Mouse (Mus musculus): ENCODE data around the gene Adssl1. TPM values are rescaled to one million over a fixed set of nuclear protein-coding genes. Genes with fewer than 3 reads are reported as not detected.

Gene Adssl1
- polyA plus RNA-seq, 1 experiment from 2014 or later, result 14.7 TPM

DNA sequence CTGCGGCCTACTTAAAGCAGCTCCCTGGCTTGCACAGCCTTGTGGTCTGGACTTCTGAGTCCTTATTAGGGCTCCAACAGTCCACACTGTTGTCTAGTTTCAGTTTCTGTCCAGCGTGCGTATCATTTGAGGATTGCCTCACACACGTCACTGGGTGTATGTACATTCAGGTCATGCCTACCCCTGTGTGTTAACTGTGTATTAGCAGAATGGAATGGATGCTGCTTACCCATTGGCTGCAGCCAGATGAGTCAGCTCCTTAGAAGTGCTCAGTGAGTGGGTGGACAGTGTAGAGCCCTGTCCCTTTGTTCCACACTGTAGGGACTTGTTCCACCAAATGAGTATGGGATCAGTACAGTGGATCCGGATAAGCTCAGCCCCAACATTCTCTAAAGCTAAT lies 28.2 kb downstream of the Adssl1 start:
- Histone ChIP-seq H3K36me3 (peaks cover 63% of the 10 kb centered on the region), H3K4me3 (no peak overlapping the region), H3K9me3 (no peaks in the 10 kb centered on the region), H3K27ac (no peak overlapping the region), H3K27me3 (no peaks in the 10 kb centered on the region), H3K4me1 (peaks cover 16% of the 10 kb centered on the region), H3K4me2 (replicated peaks) (no peak overlapping the region), H3K9ac (no peak overlapping the region)
- 95% methylated on average over 5 of the region's 5 CpGs for WGBS
- ATAC-seq (ENCODE audit: low FRiP score, low read depth), result no peak

DNA sequence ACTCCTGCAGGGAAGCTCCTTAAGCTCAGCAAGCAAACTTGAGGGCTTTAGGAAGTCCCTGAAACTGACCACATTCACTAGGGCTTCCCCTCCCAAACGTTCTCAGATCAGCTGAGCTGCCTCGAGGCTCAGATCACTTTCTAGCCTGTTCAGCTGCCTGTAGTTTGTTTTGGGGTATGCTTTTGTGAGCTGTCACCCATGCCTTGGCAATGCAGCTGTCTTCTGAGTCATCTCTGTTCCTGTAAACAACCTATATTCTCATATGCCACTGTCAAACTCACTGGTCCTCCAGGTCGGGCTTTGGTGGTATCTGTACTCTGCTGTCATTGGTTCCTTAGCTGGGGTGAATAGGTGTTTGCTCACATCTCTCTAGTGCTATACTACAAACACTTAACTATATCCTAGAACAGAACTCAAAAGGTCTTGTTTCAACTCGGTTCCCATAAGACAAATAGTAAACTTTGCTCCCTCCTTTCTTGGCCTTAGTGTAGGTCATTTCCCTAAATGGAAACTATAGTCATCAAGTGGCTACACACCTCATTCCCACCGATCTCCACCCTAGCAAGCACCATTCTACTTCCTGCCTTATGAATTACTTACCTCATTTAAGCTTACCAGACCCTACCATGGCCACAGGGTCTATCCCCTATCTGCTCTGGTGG lies 32.1 kb downstream of the Adssl1 start:
- H3K9ac ChIP-seq, result no peak overlapping the region
- no peaks in the 10 kb centered on the region for H3K9me3 ChIP-seq
- H3K27ac ChIP-seq, result no peak overlapping the region
- 0 out of 2 replicates have a peak, but pooled peaks cover 5% of the 10 kb centered on the region for H3K4me1 ChIP-seq
- 79% methylated on average over 5 of the region's 5 CpGs for WGBS
- no peak overlapping the region for H3K4me2 ChIP-seq (replicated peaks)
- no peak for ATAC-seq (ENCODE audit: low FRiP score, low read depth)
- H3K27me3 ChIP-seq, result no peaks in the 10 kb centered on the region
- peaks cover 99% of the 10 kb centered on the region for H3K36me3 ChIP-seq
- H3K4me3 ChIP-seq, result no peak overlapping the region

DNA sequence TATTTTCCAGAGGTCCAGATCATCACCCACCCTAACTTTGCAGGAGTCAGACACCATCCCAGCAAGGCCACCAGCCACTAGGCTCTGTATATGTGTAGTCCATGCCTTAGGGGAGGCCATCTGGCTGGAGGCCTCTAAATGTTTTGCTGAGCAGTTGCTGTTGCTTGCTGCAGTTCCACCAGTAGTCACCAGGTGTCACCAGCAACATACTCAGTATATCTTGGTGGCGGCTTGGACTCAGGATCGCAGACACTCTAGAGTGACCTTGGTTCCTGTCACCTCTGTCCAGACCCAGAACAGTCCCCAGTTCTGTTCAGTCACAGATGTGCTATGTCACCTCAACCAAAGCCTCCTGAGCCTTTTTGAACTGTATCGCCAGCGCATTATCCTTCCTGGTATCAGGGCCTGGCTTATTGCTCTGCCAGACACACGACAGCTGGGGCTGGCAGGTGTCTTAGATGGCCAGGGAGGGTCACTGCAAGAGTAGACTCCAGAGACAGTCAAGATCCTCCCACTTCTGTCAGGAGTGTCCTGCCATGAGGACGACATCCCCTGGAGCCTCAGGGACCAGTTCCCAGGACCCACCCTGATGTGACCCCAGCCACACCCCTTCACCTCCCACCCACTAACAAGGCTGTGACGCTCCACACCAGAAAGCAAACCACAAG lies 33.4 kb downstream of the Adssl1 start:
- Histone ChIP-seq H3K4me1 (0 out of 2 replicates have a peak, but pooled peaks cover 5% of the 10 kb centered on the region), H3K4me2 (replicated peaks) (no peak overlapping the region), H3K27me3 (no peaks in the 10 kb centered on the region), H3K36me3 (peaks cover 99% of the 10 kb centered on the region), H3K4me3 (no peak overlapping the region), H3K9me3 (no peaks in the 10 kb centered on the region), H3K9ac (no peak overlapping the region), H3K27ac (no peak overlapping the region)
- ATAC-seq (ENCODE audit: low FRiP score, low read depth), result peak; percentile 45
- WGBS, result 57% methylated on average over 7 of the region's 7 CpGs

DNA sequence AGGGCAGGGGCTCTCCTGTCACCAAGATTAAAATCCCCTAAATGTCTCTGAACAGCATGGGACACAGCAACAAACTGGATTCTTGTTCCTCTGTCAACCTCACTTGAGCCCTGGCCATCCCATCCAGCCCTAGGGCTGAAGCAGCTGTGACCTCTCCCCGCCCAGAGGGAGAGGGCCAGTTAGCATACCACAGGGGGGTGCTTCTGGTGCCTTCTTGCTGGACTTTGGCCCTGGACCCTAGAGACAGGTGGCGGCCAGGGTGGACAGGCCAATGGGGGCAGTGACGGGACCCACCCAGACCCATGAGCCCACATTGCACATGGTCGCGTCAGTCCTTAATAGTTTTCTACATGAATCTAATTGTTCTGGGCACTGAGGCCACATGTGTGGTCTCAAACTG lies 34.2 kb downstream of the Adssl1 start:
- ATAC-seq (ENCODE audit: low FRiP score, low read depth), result no peak
- Histone ChIP-seq H3K9me3 (no peaks in the 10 kb centered on the region), H3K36me3 (peaks cover 99% of the 10 kb centered on the region), H3K4me1 (0 out of 2 replicates have a peak, but pooled peaks cover 5% of the 10 kb centered on the region), H3K9ac (no peak overlapping the region), H3K27ac (no peak overlapping the region), H3K27me3 (no peaks in the 10 kb centered on the region), H3K4me2 (replicated peaks) (no peak overlapping the region), H3K4me3 (no peak overlapping the region)
- 88% methylated on average over 5 of the region's 5 CpGs for WGBS

DNA sequence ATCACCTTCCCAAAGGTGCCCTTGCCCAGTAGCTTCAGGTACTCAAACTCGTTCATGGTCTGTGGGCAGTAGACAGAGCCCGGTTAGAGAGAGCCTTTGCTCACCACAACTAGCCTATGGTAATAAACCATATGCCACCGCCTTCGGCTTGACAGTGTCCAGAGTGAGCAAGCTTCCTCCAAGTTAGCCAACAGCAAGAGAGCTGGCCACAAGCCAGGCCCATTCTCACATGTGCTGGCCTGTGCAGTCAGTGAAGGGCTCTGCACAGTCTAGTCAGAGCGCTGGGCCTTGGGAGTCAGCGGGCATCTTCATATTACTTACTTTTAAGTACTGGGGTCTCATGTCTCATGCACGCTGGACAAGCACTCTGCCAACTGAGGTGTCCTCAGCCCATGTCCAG lies 38.8 kb downstream of the Adssl1 start:
- WGBS, result 93% methylated on average over 7 of the region's 7 CpGs
- no peak for ATAC-seq (ENCODE audit: low FRiP score, low read depth)
- H3K36me3 ChIP-seq, result peaks cover 100% of the 10 kb centered on the region
- no peak overlapping the region for H3K4me3 ChIP-seq
- H3K27ac ChIP-seq, result no peak overlapping the region
- no peaks in the 10 kb centered on the region for H3K27me3 ChIP-seq
- peaks cover 40% of the 10 kb centered on the region for H3K4me1 ChIP-seq
- no peaks in the 10 kb centered on the region for H3K9me3 ChIP-seq
- no peak overlapping the region for H3K4me2 ChIP-seq (replicated peaks)
- H3K9ac ChIP-seq, result no peak overlapping the region

DNA sequence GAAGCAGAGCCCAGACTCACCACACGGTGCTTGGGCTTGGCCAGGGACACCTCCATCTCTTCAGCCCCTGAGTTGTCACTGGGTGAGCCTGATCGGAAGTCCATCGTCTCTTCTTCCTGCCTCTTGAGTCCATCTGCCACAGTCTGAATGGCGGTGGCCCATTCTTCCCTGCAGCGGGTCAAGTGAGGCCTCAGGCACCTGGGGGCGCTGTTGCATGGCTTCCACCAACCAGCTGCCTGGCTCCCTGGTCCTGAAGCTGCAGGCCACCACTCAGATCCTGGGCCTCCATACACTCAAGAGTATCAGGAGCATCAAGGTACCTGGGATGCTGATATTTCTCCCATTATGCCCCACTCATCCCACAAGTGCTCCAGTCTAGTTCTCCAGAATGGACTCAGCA lies 39.3 kb downstream of the Adssl1 start:
- Histone ChIP-seq H3K27me3 (no peaks in the 10 kb centered on the region), H3K4me3 (no peak overlapping the region), H3K4me1 (peaks cover 44% of the 10 kb centered on the region), H3K4me2 (replicated peaks) (no peak overlapping the region), H3K27ac (no peak overlapping the region), H3K9me3 (no peaks in the 10 kb centered on the region), H3K9ac (no peak overlapping the region), H3K36me3 (peaks cover 100% of the 10 kb centered on the region)
- no peak for ATAC-seq (ENCODE audit: low FRiP score, low read depth)
- WGBS, result 82% methylated on average over 6 of the region's 6 CpGs

DNA sequence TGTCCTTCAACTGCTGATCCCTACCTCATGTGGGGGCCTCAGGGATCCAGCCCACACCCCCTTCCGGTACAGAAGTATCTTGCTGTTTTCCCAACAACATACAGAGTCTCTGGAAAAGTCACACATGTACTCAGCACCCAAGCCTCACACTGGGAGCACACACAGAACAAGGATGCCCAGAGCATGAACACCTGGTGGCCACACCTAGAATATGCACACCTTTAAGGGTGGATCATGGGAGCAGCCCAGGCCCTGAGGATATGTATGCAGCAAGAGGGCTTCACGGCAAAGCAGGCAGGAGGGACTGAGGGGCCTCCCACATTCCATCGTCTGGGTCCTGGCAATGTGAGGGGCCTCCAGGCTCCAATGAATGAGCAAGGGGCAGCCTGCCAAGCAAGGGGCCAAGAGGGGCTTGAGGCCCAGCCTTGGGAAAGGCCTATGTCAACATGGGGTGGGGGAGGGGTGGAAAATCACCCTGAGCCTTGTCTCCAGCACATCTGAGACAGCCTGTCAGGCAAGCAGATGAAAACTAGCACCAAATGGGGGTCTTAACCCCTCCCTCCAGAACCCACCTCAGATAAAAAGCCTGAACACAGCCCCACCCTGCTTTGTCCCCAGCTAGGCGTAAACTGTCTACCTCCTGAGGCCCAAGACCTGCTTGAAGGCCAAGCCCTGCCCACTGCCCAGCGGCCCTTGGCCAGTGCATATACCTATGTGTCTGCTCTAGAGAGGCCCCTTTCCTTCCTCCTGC lies 40.9 kb downstream of the Adssl1 start:
- peak overlapping the region; percentile 54 for H3K4me2 ChIP-seq (replicated peaks)
- peak overlapping the region; percentile 55 for H3K9ac ChIP-seq
- no peaks in the 10 kb centered on the region for H3K9me3 ChIP-seq
- H3K4me1 ChIP-seq, result peaks cover 59% of the 10 kb centered on the region
- peak overlapping the region; percentile 10; the same call in 1 of the 2 replicates for H3K4me3 ChIP-seq
- peak; percentile 89 for ATAC-seq (ENCODE audit: low FRiP score, low read depth)
- H3K36me3 ChIP-seq, result peaks cover 98% of the 10 kb centered on the region
- 38% methylated on average over 5 of the region's 5 CpGs for whole genome bisulfite sequencing
- H3K27ac ChIP-seq, result peak overlapping the region; percentile 93
- H3K27me3 ChIP-seq, result no peaks in the 10 kb centered on the region

DNA sequence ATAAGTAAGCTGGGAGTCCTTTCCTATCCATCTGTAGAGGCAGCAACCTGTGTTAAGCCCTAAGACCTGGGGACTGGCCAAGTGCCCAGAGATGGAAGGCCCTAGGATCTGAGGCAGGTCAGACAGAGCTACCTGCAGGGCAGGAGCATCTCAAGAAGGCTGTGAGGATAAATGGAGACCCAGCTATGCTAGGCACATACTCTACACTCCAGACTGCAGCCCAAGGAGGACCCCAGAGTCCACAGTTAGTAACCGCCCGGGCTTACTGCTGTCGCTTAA lies 41.4 kb downstream of the Adssl1 start:
- H3K4me2 ChIP-seq (replicated peaks), result peak overlapping the region; percentile 54
- peak overlapping the region; percentile 93 for H3K27ac ChIP-seq
- 0 out of 2 replicates have a peak overlapping the region, but pooled peaks have one; percentile 2 for H3K4me3 ChIP-seq
- peaks cover 65% of the 10 kb centered on the region for H3K4me1 ChIP-seq
- H3K9me3 ChIP-seq, result no peaks in the 10 kb centered on the region
- peaks cover 98% of the 10 kb centered on the region for H3K36me3 ChIP-seq
- H3K9ac ChIP-seq, result peak overlapping the region; percentile 55; the same call in 1 of the 2 replicates
- H3K27me3 ChIP-seq, result no peaks in the 10 kb centered on the region
- no peak for ATAC-seq (ENCODE audit: low FRiP score, low read depth)
- WGBS, result 80% methylated on average over 3 of the region's 3 CpGs

DNA sequence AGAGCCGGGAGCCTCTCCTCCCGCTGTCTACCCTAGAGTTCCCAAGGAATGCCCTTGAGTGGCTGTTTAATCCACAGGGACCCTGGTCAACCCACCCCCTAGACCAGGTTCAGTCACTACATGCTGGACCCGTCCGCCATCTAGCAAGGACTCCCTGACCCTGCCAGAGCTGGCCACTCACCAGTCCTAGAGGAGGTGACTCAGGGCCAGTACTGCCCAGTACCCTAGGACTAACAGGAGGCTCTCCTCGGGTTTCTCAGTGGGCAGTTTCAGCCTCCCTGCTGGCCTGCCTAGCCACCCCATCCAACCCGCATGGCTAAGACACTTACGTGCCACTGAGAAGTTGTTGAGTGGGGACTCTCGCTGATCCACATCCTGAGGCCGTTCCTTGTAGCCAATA lies 42.0 kb downstream of the Adssl1 start:
- peaks cover 70% of the 10 kb centered on the region for H3K4me1 ChIP-seq
- no peak overlapping the region for H3K4me3 ChIP-seq
- no peak for ATAC-seq (ENCODE audit: low FRiP score, low read depth)
- H3K27me3 ChIP-seq, result no peaks in the 10 kb centered on the region
- no peaks in the 10 kb centered on the region for H3K9me3 ChIP-seq
- peak overlapping the region; percentile 93 for H3K27ac ChIP-seq
- WGBS, result 78% methylated on average over 9 of the region's 9 CpGs
- peak overlapping the region; percentile 50; the same call in 1 of the 2 replicates for H3K9ac ChIP-seq
- peak overlapping the region; percentile 54; the same call in 1 of the 2 replicates for H3K4me2 ChIP-seq (replicated peaks)
- H3K36me3 ChIP-seq, result peaks cover 98% of the 10 kb centered on the region

DNA sequence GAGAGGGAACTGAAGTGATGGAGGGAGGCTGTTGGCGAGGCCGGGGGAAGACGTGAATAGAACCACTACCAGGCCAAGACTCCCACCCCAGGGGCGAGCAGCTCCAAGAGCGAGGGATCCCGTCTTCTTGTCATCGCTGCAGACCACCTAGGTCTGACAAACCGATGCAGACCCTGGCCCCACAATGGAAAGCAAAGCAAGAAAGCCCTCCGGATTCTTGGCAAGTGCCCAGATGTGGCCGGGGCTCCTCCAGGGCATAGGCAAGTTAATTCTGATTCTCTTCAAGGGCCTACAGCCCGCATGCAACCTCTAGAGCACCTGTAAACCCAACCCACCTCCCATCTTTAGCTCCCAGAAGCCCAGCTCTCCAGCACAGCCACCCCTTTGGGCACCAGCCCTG lies 43.5 kb downstream of the Adssl1 start:
- H3K27ac ChIP-seq, result peak overlapping the region; percentile 55; the same call in 1 of the 2 replicates
- peaks cover 79% of the 10 kb centered on the region for H3K4me1 ChIP-seq

DNA sequence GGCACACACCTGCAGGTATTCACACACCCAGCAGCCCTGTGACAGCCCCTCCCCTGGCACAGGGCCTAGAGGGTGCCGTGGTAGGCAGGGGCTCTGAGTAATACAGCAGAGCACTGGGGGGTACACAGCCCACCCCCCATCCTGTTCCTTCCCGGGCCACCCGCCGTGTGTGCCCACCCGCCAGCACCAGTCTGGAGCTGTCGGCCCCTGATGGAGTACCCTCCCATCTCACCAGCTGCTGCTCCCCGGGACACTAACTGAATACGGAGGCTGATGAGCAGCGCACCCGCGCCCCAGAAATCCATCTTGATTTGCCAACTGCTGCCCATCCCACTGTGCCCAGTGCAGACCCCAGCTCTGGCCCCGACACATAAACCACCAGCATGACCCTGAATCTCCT lies 43.9 kb downstream of the Adssl1 start:
- 87% methylated on average over 12 of the region's 12 CpGs for WGBS
- peaks cover 98% of the 10 kb centered on the region for H3K36me3 ChIP-seq
- no peaks in the 10 kb centered on the region for H3K27me3 ChIP-seq
- H3K9ac ChIP-seq, result peak overlapping the region; percentile 39; the same call in 1 of the 2 replicates
- no peak for ATAC-seq (ENCODE audit: low FRiP score, low read depth)
- H3K4me2 ChIP-seq (replicated peaks), result no peak overlapping the region
- H3K27ac ChIP-seq, result peak overlapping the region; percentile 55; the same call in 1 of the 2 replicates
- H3K4me1 ChIP-seq, result peaks cover 79% of the 10 kb centered on the region
- H3K9me3 ChIP-seq, result no peaks in the 10 kb centered on the region
- no peak overlapping the region for H3K4me3 ChIP-seq

More for the DNA sequence above, 43.5 kb downstream of the Adssl1 start:
- Histone ChIP-seq H3K36me3 (peaks cover 98% of the 10 kb centered on the region), H3K4me2 (replicated peaks) (no peak overlapping the region), H3K27me3 (no peaks in the 10 kb centered on the region), H3K9ac (peak overlapping the region; percentile 39; the same call in 1 of the 2 replicates), H3K9me3 (no peaks in the 10 kb centered on the region), H3K4me3 (no peak overlapping the region)
- WGBS, result 82% methylated on average over 11 of the region's 11 CpGs
- ATAC-seq (ENCODE audit: low FRiP score, low read depth), result no peak

DNA sequence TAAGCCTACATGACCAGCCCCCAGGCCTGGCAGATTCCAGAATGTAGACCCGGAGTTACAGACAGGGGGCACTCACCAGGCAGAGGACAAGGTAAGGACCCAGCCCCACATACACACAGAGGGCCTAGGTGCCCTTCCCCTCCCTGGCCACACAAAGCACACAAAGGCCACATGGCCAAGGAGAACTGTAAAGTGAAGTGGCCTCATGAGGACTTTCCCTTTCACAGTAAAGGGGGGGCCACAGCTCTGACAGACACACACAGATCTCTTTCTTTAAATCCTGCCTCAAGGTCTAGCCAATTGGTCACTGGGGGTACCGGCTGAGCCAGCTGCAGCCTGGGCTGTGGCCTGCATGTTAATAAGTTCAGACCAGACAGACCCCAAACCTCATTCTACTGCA lies 44.3 kb downstream of the Adssl1 start:
- 62% methylated on average over 2 of the region's 2 CpGs for WGBS
- Histone ChIP-seq H3K4me1 (peaks cover 79% of the 10 kb centered on the region), H3K9me3 (no peaks in the 10 kb centered on the region), H3K36me3 (peaks cover 98% of the 10 kb centered on the region), H3K9ac (0 out of 2 replicates have a peak overlapping the region, but pooled peaks have one; percentile 39), H3K27me3 (no peaks in the 10 kb centered on the region), H3K27ac (peak overlapping the region; percentile 55; the same call in 1 of the 2 replicates), H3K4me3 (no peak overlapping the region), H3K4me2 (replicated peaks) (no peak overlapping the region)
- no peak for ATAC-seq (ENCODE audit: low FRiP score, low read depth)
